Mouse (Mus musculus): Measurements from ENCODE around the gene Crygd.

The Crygd gene

DNA sequence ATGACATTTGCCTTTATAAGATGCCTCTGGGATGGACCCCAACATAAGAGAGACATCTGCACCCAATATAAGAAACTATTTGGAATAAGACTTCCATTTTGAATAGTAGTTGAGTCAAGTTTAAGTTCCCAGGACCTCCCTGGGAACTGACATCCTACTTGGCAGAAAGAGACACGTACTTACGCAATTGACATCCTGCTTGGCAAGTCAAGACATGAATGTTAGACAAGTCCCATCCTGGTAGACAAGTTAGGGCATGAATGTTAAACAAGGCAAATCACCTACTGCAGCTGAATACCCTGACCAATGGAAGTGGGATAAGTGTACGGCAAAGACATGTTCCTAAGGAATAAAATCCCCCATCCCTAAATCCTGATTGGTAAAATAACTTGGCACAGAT is 21.4 kb downstream of the Crygd start:
- DNase-seq = no peak

DNA sequence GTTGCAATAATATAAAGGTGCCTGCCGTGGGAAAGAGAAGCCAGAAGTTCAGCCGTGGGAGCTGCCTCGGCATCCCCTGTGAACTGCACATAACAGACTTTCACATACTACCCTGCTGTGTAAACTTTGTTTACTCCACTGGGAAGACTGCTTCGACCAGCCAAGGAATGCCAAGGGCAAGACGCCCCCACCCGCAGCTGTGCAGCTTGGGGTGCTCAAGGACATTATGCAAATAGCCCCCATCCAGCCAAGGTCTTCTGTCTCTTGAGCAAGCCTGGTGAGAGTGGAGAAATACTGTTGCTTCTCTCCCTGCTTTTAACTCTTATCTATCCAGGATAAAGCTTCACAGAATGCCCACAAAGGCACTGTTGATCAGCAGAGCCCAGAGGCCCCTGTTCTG is 22.4 kb downstream of the Crygd start:
- no peak for DNase-seq

GRCm38 (mm10) chr1:65039679-65040078 is 23.6 kb downstream of the Crygd start:
- no peak for DNase-seq

DNA sequence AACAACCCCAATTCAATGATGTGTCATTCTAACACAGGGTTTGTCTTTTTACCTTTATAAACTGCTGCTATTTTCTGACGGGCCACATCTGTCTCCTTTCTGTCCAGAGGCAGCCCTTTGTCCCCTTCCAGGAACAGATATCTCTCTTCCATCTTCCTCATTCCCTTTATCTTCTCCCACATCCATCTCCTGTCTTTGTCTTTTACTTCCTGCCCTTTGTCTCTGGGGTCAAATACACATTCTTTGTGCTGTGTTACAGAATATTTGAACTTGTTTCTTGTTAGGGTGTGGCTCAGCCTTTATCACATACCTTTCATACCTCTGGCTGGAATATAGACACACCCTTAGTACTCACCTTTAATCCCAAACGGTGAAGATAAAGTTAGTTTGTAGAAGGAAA is 25.7 kb downstream of the Crygd start:
- DNase-seq = no peak

DNA sequence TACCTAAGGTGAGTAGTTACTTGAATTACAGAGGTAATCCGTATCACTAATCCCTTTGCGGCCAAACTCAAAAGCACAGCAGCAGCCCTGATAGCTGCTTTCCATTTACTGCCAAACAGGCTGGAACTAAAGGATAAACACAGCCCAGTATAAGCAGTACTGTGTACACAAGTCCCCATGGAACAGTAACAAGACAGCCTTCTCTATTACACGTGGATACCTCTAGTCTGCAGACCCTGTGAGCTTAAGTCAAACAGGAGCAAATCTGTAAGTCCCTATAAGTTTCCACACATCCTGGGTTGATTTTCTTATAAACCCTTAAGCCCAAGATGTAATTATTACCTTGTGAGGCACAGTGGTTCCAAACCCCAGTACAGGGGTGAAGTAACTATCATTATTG is 27.7 kb downstream of the Crygd start:
- no peak for DNase-seq

DNA sequence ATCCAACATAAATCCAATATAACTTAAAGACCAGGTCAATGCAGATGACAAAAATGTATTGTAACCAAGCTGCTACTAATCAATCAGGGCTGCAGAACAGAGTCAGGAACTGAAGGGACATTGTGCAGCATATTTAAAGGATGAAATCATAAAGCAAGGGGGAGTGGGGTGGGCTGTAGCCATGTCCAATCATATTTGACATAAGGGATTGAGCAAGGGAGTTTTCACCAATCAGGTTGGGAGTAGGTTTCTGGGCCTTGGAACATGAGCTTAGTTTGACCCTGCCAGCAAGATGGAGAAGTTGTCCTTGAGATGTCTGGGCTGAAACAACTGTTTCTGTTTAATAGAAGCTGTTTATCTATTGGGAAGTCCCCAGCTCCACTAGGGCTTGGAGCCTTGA is 30.6 kb downstream of the Crygd start, which contains the start of gene Akr1cl:
Gene Akr1cl (minus strand): TSS at position 119 of the 400 bp plus-strand sequence.
- no peak for DNase-seq

GRCm38 (mm10) chr1:65028206-65028605 is 35.0 kb downstream of the Crygd start:
- DNase-seq = no peak

DNA sequence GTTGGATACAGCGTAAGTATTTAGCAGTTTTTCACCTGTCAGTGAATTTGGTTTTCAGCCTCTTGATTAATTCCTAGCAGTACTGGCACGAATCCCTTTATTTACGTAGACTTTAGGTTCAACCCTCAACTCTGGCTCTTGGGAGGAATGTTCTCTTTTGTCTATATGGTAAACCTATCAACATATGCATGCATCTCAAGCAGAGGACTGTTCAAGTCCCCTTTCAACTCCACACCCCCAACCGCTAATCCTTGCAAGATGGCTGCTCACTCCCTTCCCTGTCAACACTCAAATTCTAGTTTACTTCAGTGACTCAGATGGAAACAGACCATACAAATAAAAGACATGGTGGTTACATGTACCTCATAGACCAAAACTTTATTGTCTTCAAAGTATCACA is 50.5 kb downstream of the Crygd start:
- DNase-seq = no peak

All from kidney, postnatal 10 days (tissue).